Mouse (Mus musculus): ENCODE data around the gene Pvalb.
A peak's percentile ranks its signal among the peaks of the same experiment; 100 is the strongest.

DNA sequence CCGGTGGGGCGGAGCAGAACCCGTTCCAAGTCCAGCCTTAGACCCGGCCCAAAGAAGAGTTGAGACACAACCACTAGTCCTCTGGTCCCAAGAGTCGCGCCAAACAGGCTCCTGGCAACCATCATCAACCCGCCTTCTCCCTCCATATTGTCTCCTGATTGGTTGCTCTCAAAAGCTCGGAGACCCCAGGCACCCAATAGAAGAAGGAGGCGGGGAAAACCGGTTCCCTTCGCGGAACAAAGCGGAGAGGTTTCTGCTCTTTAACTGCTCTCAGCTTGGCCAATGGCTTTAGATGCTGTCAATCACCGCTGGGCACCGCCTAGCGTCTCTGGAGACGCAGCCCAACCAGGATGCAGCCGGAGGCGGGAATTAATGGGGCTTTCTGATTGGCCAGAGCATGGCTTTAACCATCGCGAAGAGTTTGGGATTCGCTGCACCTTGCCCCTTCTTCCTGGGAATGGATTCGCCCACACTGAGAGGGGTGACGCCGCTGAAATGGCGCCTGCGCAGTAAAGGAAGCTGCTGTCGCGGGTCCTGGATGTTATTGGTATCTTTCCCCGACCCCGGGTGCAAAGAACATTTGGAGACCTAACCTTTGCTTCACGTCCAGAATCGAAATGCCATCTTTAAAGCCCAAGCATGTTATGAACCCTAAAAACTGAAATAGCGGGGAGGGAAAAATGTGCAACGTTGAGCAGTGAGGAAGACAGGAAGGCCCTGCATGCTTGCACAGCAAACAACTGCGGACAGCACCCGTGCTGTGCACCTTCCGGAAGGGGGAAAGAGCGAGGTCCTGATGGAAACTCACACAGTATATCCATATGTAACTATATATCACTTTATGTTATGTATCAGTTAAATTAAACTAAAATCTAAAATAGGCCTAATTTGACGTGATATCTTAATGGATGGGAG lies 32.0 kb downstream of the Pvalb start, which contains the start of gene Ift27:
- no peak for TF ChIP-seq CTCF (IDR thresholded peaks at IDR 0.05; ENCODE audit: control insufficient read depth, insufficient read depth, insufficient read length)
- no peak for TF ChIP-seq MYOD1 (IDR thresholded peaks at IDR 0.05; ENCODE audit: control insufficient read depth, insufficient read length, low read depth)
- no peak for TF ChIP-seq USF1 (IDR thresholded peaks at IDR 0.05; ENCODE audit: low read depth)
- TF ChIP-seq MAX (IDR thresholded peaks at IDR 0.05), result peak; percentile 24

All from C2C12 (cell line).